Mouse (Mus musculus): ENCODE measurements at regions not wholly inside any gene's neighbourhood (a gene's known extent, or its start where the extent isn't known, plus 50 kb on each side); places are given as distances from the start of the nearest gene placed in this dataset.

GRCm38 (mm10) chr12:74477619-74478018 lies 161.4 kb upstream of the Gm11042 start:
- H3K4me1 ChIP-seq (ENCODE audit: control insufficient read depth, insufficient read depth, low read length): peaks cover 8% of the 10 kb centered on the region; the same call in 1 of the 2 replicates
- H3K36me3 ChIP-seq (ENCODE audit: control insufficient read depth, insufficient read depth, low read length): no peaks in the 10 kb centered on the region
- peak overlapping the region; percentile 29; the same call in 1 of the 2 replicates for H3K27ac ChIP-seq (replicated peaks; ENCODE audit: low read depth, low read length)
- H3K4me2 ChIP-seq (ENCODE audit: low read depth, low read length): 0 out of 2 replicates have a peak overlapping the region, but pooled peaks have one; percentile 10
- H3K9ac ChIP-seq (ENCODE audit: low read depth, low read length): no peak overlapping the region
- no peaks in the 10 kb centered on the region for H3K9me3 ChIP-seq (ENCODE audit: control insufficient read depth, low read length)
- ATAC-seq (ENCODE audit: low read depth) (no peak), DNase-seq (ENCODE audit: low spot score) (peak; percentile 35)
- H3K4me3 ChIP-seq (ENCODE audit: low read depth, low read length): no peak overlapping the region
- H3K27me3 ChIP-seq (replicated peaks; ENCODE audit: control insufficient read depth, insufficient read depth, low read length): no peaks in the 10 kb centered on the region
- 47% methylated on average over 2 of the region's 2 CpGs for WGBS

GRCm38 (mm10) chr12:74474741-74475140 lies 158.5 kb upstream of the Gm11042 start:
- ATAC-seq (ENCODE audit: low read depth): no peak
- Histone ChIP-seq H3K9ac (ENCODE audit: low read depth, low read length) (no peak overlapping the region), H3K4me2 (ENCODE audit: low read depth, low read length) (no peak overlapping the region), H3K4me3 (ENCODE audit: low read depth, low read length) (no peak overlapping the region), H3K4me1 (ENCODE audit: control insufficient read depth, insufficient read depth, low read length) (peaks cover 8% of the 10 kb centered on the region; the same call in 1 of the 2 replicates), H3K27ac (replicated peaks; ENCODE audit: low read depth, low read length) (no peak overlapping the region), H3K36me3 (ENCODE audit: control insufficient read depth, insufficient read depth, low read length) (no peaks in the 10 kb centered on the region), H3K9me3 (ENCODE audit: control insufficient read depth, low read length) (no peaks in the 10 kb centered on the region), H3K27me3 (replicated peaks; ENCODE audit: control insufficient read depth, insufficient read depth, low read length) (no peaks in the 10 kb centered on the region)
- no peak for DNase-seq (ENCODE audit: low spot score)
- 90% methylated on average over 1 of the region's 1 CpGs for WGBS

- no peak overlapping the region for H3K27ac ChIP-seq (replicated peaks; ENCODE audit: low read depth, low read length)
- ATAC-seq (ENCODE audit: low read depth) (no peak), DNase-seq (ENCODE audit: low spot score) (no peak)
- H3K27me3 ChIP-seq (replicated peaks; ENCODE audit: control insufficient read depth, insufficient read depth, low read length): no peaks in the 10 kb centered on the region
- no peak overlapping the region for H3K9ac ChIP-seq (ENCODE audit: low read depth, low read length)
- WGBS: 29% methylated on average over 4 of the region's 4 CpGs
- H3K4me2 ChIP-seq (ENCODE audit: low read depth, low read length): no peak overlapping the region
- H3K9me3 ChIP-seq (ENCODE audit: control insufficient read depth, low read length): no peaks in the 10 kb centered on the region
- no peak overlapping the region for H3K4me3 ChIP-seq (ENCODE audit: low read depth, low read length)
- H3K36me3 ChIP-seq (ENCODE audit: control insufficient read depth, insufficient read depth, low read length): no peaks in the 10 kb centered on the region
- no peaks in the 10 kb centered on the region for H3K4me1 ChIP-seq (ENCODE audit: control insufficient read depth, insufficient read depth, low read length)
Measured at GRCm38 (mm10) chr12:74458521-74458920, 142.3 kb upstream of the Gm11042 start.

- Histone ChIP-seq H3K27me3 (replicated peaks; ENCODE audit: control insufficient read depth, insufficient read depth, low read length) (no peaks in the 10 kb centered on the region), H3K4me1 (ENCODE audit: control insufficient read depth, insufficient read depth, low read length) (peaks cover 12% of the 10 kb centered on the region; the same call in 1 of the 2 replicates), H3K9me3 (ENCODE audit: control insufficient read depth, low read length) (no peaks in the 10 kb centered on the region), H3K4me3 (ENCODE audit: low read depth, low read length) (no peak overlapping the region), H3K36me3 (ENCODE audit: control insufficient read depth, insufficient read depth, low read length) (no peaks in the 10 kb centered on the region), H3K9ac (ENCODE audit: low read depth, low read length) (no peak overlapping the region), H3K4me2 (ENCODE audit: low read depth, low read length) (no peak overlapping the region), H3K27ac (replicated peaks; ENCODE audit: low read depth, low read length) (no peak overlapping the region)
- no peak for ATAC-seq (ENCODE audit: low read depth)
- DNase-seq (ENCODE audit: low spot score): no peak
- 45% methylated on average over 4 of the region's 4 CpGs for WGBS
Measured at GRCm38 (mm10) chr12:74452375-74453090, 136.3 kb upstream of the Gm11042 start.

- H3K9me3 ChIP-seq (ENCODE audit: control insufficient read depth, low read length): no peaks in the 10 kb centered on the region
- H3K4me2 ChIP-seq (ENCODE audit: low read depth, low read length): no peak overlapping the region
- no peak overlapping the region for H3K9ac ChIP-seq (ENCODE audit: low read depth, low read length)
- no peak for DNase-seq (ENCODE audit: low spot score)
- 80% methylated on average over 4 of the region's 4 CpGs for WGBS
- no peak overlapping the region for H3K4me3 ChIP-seq (ENCODE audit: low read depth, low read length)
- no peak overlapping the region for H3K27ac ChIP-seq (replicated peaks; ENCODE audit: low read depth, low read length)
- H3K4me1 ChIP-seq (ENCODE audit: control insufficient read depth, insufficient read depth, low read length): peaks cover 12% of the 10 kb centered on the region; the same call in 1 of the 2 replicates
- ATAC-seq (ENCODE audit: low read depth): no peak
- H3K27me3 ChIP-seq (replicated peaks; ENCODE audit: control insufficient read depth, insufficient read depth, low read length): no peaks in the 10 kb centered on the region
- H3K36me3 ChIP-seq (ENCODE audit: control insufficient read depth, insufficient read depth, low read length): no peaks in the 10 kb centered on the region
Measured at GRCm38 (mm10) chr12:74448248-74448647, 132.1 kb upstream of the Gm11042 start.

- 84% methylated on average over 4 of the region's 4 CpGs for WGBS
- ATAC-seq (ENCODE audit: low read depth): no peak
- no peak overlapping the region for H3K9ac ChIP-seq (ENCODE audit: low read depth, low read length)
Measured at GRCm38 (mm10) chr12:74434874-74435273, 118.7 kb upstream of the Gm11042 start.

GRCm38 (mm10) chr12:74414738-74415137 lies 98.5 kb upstream of the Gm11042 start:
- 83% methylated on average over 2 of the region's 2 CpGs for WGBS
- Histone ChIP-seq H3K27me3 (replicated peaks; ENCODE audit: control insufficient read depth, insufficient read depth, low read length) (no peaks in the 10 kb centered on the region), H3K4me2 (ENCODE audit: low read depth, low read length) (no peak overlapping the region), H3K9ac (ENCODE audit: low read depth, low read length) (no peak overlapping the region), H3K4me1 (ENCODE audit: control insufficient read depth, insufficient read depth, low read length) (no peaks in the 10 kb centered on the region), H3K4me3 (ENCODE audit: low read depth, low read length) (no peak overlapping the region), H3K27ac (replicated peaks; ENCODE audit: low read depth, low read length) (no peak overlapping the region), H3K36me3 (ENCODE audit: control insufficient read depth, insufficient read depth, low read length) (no peaks in the 10 kb centered on the region), H3K9me3 (ENCODE audit: control insufficient read depth, low read length) (no peaks in the 10 kb centered on the region)
- ATAC-seq (ENCODE audit: low read depth) (no peak), DNase-seq (ENCODE audit: low spot score) (no peak)

More at GRCm38 (mm10) chr12:74434874-74435273, 118.7 kb upstream of the Gm11042 start:
- H3K9me3 ChIP-seq (ENCODE audit: control insufficient read depth, low read length): no peaks in the 10 kb centered on the region
- no peak overlapping the region for H3K4me2 ChIP-seq (ENCODE audit: low read depth, low read length)
- DNase-seq (ENCODE audit: low spot score): no peak
- no peak overlapping the region for H3K27ac ChIP-seq (replicated peaks; ENCODE audit: low read depth, low read length)
- no peaks in the 10 kb centered on the region for H3K27me3 ChIP-seq (replicated peaks; ENCODE audit: control insufficient read depth, insufficient read depth, low read length)
- H3K4me3 ChIP-seq (ENCODE audit: low read depth, low read length): no peak overlapping the region
- no peaks in the 10 kb centered on the region for H3K4me1 ChIP-seq (ENCODE audit: control insufficient read depth, insufficient read depth, low read length)
- no peaks in the 10 kb centered on the region for H3K36me3 ChIP-seq (ENCODE audit: control insufficient read depth, insufficient read depth, low read length)

GRCm38 (mm10) chr12:74410511-74410910 lies 94.3 kb upstream of the Gm11042 start:
- no peak overlapping the region for H3K27ac ChIP-seq (replicated peaks; ENCODE audit: low read depth, low read length)
- no peak overlapping the region for H3K4me3 ChIP-seq (ENCODE audit: low read depth, low read length)
- ATAC-seq (ENCODE audit: low read depth) (no peak), DNase-seq (ENCODE audit: low spot score) (peak; percentile 26)
- no peaks in the 10 kb centered on the region for H3K4me1 ChIP-seq (ENCODE audit: control insufficient read depth, insufficient read depth, low read length)
- 89% methylated on average over 2 of the region's 2 CpGs for WGBS
- no peaks in the 10 kb centered on the region for H3K9me3 ChIP-seq (ENCODE audit: control insufficient read depth, low read length)
- H3K36me3 ChIP-seq (ENCODE audit: control insufficient read depth, insufficient read depth, low read length): no peaks in the 10 kb centered on the region
- no peaks in the 10 kb centered on the region for H3K27me3 ChIP-seq (replicated peaks; ENCODE audit: control insufficient read depth, insufficient read depth, low read length)
- no peak overlapping the region for H3K4me2 ChIP-seq (ENCODE audit: low read depth, low read length)
- H3K9ac ChIP-seq (ENCODE audit: low read depth, low read length): no peak overlapping the region

GRCm38 (mm10) chr12:74407591-74408095 lies 91.4 kb upstream of the Gm11042 start:
- Histone ChIP-seq H3K27ac (replicated peaks; ENCODE audit: low read depth, low read length) (no peak overlapping the region), H3K4me3 (ENCODE audit: low read depth, low read length) (no peak overlapping the region), H3K9ac (ENCODE audit: low read depth, low read length) (no peak overlapping the region), H3K4me1 (ENCODE audit: control insufficient read depth, insufficient read depth, low read length) (no peaks in the 10 kb centered on the region), H3K27me3 (replicated peaks; ENCODE audit: control insufficient read depth, insufficient read depth, low read length) (no peaks in the 10 kb centered on the region), H3K9me3 (ENCODE audit: control insufficient read depth, low read length) (no peaks in the 10 kb centered on the region), H3K36me3 (ENCODE audit: control insufficient read depth, insufficient read depth, low read length) (no peaks in the 10 kb centered on the region), H3K4me2 (ENCODE audit: low read depth, low read length) (no peak overlapping the region)
- DNase-seq (ENCODE audit: low spot score): peak; percentile 55
- 57% methylated on average over 3 of the region's 3 CpGs for WGBS
- no peak for ATAC-seq (ENCODE audit: low read depth)
